Mouse (Mus musculus) erythroblast, embryonic 14.5 days (primary cell): ENCODE data around the gene Cdsn.

Experiments used
- GATA1 ChIP-seq: IDR thresholded peaks from 2 replicates; pipeline ENCODE4 v1.6.1; 2012; ENCODE audit warnings: low read length, inconsistent platforms, mixed read lengths
- TAL1 ChIP-seq: IDR thresholded peaks from 3 replicates; pipeline ENCODE4 v1.6.1; 2012; ENCODE audit warnings: low read length, inconsistent platforms, mixed read lengths

DNA sequence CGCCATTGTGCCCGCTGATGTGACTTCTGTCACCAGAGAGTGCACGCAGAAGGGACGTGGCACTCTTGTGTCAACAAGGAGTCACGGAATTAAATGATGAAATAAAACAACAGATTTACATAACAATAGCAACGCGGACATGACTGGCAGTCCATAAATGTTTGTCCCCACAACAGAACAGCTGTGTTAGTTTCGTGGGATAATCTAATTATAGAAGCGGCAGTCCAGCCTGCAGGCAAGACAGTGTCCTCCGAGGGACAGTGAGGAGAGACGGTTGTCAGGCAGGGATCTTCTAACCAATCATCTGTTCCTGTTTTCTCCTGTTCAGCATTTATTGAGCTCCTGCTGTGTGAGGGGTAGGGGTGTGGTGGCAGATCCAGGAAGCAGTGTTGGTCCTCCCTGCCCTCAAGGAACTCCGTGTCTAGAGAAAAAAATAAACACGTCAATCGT lies 8.5 kb upstream of the Cdsn start:
- TF ChIP-seq GATA1: no peak
- TF ChIP-seq TAL1: no peak
